Mouse (Mus musculus): Measurements from ENCODE around the gene Arntl2.

- TF ChIP-seq CTCF (IDR thresholded peaks at IDR 0.05; ENCODE audit: insufficient read depth, low read depth, low read length) (no peak), POLR2A (IDR thresholded peaks at IDR 0.05; ENCODE audit: insufficient read depth, low read depth, low read length) (no peak)
Observed at GRCm38 (mm10) chr6:146776610-146777389, 19.1 kb upstream of the Arntl2 start.

All from olfactory bulb, adult 2 months (tissue).